Mouse (Mus musculus) right cerebral cortex, postnatal 25 days (tissue): ENCODE measurements at regions not wholly inside any gene's neighbourhood (a gene's known extent, or its start where the extent isn't known, plus 50 kb on each side); places are given as distances from the start of the nearest gene placed in this dataset.

Experiments used
- DNase-seq: peaks from one replicate; pipeline ENCODE4 v3.0.0; 2022

- no peak for DNase-seq
Observed at GRCm38 (mm10) chr1:61137210-61137885, 159.6 kb downstream of the Icos start.

DNA sequence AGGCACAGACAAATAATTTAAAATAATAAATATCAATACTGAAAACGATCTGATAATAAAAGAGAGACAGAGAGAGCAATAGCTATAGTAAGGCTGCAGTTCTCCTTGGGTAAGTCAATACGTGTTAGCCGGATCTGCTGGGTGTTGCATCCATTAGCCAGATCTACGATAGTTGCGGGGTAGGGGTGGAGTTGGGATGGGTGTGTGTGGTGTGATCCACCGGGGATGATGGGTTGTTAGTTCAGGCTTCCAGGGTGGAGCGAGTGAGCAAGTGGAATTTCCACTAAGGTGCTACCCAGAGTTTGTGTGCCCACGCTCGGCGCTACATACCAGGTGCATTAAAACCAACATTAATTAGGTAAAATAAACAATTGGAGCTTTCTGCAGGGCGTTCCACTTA is 160.2 kb downstream of the Icos start:
- no peak for DNase-seq

GRCm38 (mm10) chr1:61139291-61139983 is 161.7 kb downstream of the Icos start:
- DNase-seq: peak; percentile 45

DNA sequence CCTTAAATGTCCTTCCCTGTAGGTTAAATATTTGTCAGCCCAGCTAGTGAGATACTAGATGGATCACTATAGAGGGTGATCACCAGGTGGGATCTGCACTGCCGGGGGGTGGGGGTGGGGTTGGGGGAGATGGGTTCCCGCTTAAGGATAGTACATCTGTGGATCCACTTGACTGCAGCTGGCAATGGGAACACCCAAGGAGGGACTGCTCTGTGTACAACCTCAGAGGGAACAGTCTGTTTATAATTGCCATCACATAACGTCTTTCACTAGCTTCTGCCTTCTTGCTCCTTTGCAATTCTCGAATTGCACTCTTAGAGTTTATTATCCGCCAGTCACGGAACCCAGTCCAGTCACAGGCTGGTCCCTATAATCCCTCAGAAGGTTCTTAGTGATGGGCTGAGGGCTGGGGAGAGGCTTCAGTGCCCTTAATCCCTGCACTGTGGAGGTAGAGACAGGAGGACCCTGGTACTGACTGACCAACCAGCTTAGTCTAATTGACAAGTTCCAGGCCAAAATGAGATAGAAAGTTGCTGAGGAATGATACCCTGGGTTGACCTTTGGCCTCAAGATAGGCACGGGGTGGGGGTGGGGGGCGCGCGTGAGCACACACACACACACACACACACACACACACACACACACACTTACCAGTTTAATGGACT is 162.4 kb downstream of the Icos start:
- DNase-seq: no peak

GRCm38 (mm10) chr1:61140870-61141591 is 163.3 kb downstream of the Icos start:
- no peak for DNase-seq

GRCm38 (mm10) chr1:61141592-61141930 is 163.8 kb downstream of the Icos start:
- no peak for DNase-seq

- no peak for DNase-seq
Observed at GRCm38 (mm10) chr1:61141952-61142351, 164.2 kb downstream of the Icos start.

DNA sequence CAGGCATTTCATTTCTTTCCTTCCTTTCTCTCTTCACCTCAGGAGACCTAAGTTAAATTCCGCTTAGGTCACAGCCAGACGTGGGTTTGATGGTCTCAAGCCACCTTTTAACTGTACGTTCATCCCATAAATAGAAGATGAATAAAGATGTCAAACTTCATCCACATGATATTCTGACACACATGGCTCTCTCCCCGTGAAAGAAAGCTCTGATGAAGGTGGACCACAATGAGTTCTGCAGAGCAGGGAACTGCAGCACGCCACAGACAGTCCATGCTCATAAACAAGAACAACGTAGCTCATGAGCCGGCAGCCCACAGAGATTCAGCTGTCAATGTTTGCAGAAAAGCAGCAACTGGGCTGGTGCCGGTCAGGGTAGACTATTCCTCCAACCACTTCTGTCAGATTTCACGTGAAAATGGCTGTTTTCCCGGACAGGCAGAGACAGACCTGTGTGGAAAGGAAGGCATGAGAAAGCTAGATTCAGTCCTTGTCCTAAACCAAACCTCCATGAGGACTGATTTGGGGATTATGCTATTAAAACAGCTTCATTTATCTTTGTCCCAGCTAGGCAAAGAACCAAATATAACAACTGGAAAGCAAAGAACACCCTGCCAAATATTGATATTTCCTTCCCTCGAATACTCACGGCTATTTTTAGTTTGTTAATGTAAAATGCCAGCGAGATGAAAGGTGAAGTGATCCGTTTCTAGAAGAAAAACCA is 165.5 kb downstream of the Icos start:
- no peak for DNase-seq

DNA sequence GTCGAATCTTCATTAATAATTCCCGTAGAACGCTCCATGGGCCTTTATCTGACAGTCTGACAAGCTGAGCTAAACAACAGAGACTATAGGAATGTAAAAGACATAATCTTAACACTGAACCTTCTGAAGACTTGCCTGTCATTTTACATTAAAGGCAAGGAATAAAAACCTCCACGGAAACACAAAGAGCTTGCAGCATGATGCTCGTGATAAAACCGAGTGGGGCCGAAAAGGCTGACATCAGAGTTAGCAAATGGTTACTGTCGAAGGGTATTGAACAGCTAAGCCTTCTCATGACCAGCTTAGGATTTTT is 166.0 kb downstream of the Icos start:
- DNase-seq: no peak

DNA sequence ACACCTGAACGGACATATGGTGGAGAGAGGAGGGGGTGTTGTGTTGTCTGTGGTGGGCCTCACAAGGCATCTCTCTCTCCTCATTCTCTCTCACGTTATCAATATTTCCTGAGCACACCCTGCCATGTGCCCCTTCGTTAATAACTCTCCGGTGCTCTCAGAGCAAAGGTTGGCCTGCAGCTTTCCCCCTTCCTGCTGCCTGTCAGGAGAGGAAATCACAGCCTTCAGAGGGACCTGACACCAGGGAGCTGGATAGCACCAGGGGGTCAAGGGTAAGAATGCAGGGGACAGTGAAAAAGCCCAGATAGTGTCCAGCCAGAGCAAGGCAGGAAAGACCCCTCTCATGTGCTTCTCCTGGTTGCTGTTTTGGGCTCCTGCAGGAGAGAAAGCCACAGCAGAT is 167.3 kb downstream of the Icos start:
- DNase-seq: no peak

- no peak for DNase-seq
Observed at GRCm38 (mm10) chr1:61145572-61145971, 167.8 kb downstream of the Icos start.

DNA sequence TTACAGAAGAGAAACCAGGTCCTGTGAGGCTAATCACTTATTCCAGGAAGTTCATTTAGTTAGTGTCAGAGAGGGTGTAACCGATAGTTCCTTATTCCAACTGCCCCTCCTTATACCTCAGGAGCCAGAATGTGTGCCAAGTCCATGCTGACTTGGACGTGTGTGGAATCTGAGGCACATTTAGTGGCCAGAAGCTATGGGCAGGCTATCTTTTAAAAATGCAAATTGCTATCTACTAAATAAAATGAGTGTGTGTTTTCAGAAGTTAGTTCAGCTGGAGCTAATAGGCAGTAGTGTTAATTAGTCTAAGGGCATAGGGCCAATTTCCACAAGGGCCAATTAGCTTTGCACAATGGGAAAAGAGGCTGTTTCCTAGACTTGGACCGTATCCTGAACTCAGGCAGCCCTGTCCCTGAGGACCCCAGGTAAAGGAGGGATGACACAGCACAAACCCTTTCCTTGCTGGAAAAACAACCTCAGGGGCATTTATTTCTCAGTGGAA is 168.5 kb downstream of the Icos start:
- no peak for DNase-seq

GRCm38 (mm10) chr1:61151742-61152141 is 174.0 kb downstream of the Icos start:
- DNase-seq: no peak

- no peak for DNase-seq
Observed at GRCm38 (mm10) chr1:61152157-61152556, 174.4 kb downstream of the Icos start.

- DNase-seq: no peak
Observed at GRCm38 (mm10) chr1:61154216-61154615, 176.5 kb downstream of the Icos start.

- no peak for DNase-seq
Observed at GRCm38 (mm10) chr1:61157271-61157670, 179.5 kb downstream of the Icos start.

DNA sequence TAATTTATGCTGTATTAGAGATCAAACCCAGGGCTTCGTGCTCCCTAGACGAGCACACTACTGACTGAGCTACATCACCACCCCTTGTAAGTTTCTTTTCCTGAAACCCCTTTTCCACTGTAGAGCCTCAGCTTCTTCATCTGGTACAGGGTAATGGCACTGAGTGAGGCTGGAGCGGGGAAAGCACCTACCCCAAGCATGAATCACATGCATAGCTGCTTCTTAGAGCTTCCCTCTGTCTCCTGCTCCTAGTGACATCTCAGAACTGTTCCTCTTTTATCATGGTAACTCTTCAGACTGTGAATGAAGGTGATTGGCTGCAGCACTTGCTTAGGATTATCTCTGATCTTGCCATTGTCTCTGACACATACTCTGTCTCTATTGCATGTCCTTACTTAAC is 182.8 kb downstream of the Icos start:
- no peak for DNase-seq

GRCm38 (mm10) chr1:61164271-61164670 is 186.5 kb downstream of the Icos start:
- DNase-seq: no peak

- DNase-seq: no peak
Observed at GRCm38 (mm10) chr1:61171941-61172340, 194.2 kb downstream of the Icos start.

DNA sequence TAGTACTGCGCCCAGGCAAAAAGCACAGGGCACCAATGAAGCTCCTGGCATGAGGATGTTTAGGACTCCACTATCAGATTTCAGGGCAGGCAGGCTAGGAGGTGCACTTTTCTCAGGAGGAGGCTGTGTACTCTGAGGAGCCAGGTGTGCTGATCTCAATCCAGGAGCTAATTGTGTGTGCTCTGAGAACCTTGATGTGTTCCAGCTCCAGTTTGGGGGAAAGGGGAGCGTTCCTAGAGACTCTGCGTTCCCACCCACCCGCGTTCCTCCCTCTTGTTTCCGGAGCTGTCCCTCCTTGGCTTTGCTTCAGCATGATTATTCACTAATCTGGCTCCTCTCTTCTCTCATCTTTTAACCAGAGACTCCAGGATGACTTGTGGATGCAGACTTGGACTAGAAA is 195.2 kb downstream of the Icos start:
- no peak for DNase-seq

- DNase-seq: no peak
Observed at GRCm38 (mm10) chr1:61175239-61175638, 197.5 kb downstream of the Icos start.

DNA sequence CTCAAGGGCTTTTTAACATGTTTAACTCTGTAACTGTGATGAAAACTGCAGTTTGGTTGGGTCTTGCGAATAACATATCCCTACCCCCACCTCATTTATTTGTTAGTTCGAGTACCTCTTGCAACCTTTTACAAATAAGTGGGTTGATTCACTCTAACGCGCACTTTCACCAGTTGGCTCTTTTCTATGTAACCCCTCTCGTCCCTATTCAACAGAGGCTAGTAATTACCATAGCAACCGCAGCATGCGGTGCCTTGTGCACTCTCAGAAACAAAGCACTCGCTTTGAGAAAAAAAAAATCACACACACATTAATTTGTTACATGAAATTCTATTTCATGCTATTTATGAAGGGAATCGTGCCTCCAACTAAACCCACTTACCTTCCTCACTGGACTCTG is 201.7 kb downstream of the Icos start:
- no peak for DNase-seq
